Mouse (Mus musculus): Measurements from ENCODE around the gene Cyp1a2.

Gene Cyp1a2

DNA sequence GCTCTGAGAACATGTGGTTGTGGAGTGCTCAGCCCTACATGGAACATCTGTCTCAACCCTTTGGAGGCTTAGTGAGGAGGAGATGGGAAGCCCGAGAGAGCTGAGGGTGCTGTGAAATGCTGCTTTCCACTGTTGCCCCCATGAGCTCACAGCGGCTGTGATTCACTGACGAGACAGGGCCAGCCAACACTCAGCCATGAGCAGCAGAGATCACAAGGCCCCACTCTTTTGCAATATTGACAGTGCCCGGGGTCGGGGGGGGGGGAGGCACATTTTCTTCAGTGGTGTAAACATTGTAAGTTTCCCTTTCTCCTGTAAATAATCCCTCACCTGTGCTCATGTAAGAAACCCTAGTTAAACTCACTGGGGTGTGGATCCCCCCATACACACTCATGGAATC, 12.0 kb downstream of the Cyp1a2 start:
- in situ Hi-C loops (cut with MseI, MboI) = no loop called here

DNA sequence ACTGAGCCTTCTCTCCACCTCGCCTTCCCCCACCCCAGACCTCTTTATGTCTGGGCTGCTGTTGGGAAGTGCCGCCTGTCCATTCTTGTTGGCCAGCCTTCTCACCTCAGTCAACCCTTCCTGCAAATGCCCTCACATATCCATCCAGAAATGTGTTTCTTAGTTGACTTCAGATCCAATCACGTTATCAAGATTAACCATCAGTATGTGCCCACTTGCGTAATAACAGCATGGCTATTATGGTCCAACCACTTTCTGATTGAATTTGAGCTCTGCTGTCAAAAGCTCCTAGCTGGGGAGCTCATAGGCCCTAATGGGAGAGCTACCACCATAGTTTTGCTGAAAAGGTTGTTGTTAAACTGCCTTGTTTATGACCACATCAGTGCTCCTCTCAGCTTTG, 12.5 kb downstream of the Cyp1a2 start:
- in situ Hi-C loops (cut with MseI, MboI) = no loop called here

DNA sequence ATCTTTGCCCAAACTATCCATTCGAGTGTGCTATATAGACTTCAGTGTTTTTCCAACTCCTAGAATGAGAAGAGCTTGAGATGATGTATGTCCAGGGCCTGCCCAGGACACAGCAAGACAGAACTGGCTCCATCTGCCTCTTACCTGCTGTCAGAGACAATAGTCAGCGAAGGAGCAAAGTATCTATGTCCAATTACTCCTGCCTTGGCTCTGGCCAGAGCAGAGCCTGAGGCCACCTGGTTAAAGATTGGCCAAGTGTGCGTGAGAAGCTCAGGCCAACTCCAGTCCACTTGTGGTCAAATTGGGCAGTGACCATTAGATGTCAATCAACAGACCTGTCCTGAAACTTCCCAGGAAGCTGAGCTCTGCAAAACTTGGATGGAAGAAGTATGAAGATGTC, 13.9 kb downstream of the Cyp1a2 start:
- in situ Hi-C loops (cut with MseI, MboI) = no loop called here

GRCm38 (mm10) chr9:57668277-57668676, 15.2 kb downstream of the Cyp1a2 start:
- in situ Hi-C loops (cut with MseI, MboI) = no loop called here

DNA sequence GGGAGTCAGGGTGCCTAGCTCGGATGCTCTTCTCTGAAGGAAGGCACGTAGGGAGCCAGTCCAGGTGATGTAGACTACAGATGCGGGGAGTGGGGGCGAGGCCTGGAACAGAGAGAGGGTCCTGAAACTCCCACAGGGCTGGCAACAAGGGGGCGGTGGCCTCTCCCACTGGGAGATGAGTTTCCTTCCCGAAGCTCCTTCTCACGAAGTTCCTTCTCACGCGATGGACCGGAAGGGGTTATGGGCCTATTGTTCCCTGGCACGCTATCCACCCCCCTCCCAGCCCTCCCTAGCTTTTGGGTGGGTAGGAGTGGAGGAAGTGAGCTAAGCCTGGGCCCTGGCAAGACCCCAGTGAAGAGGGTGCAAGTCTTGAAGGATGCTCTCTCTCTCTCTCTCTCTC, 15.7 kb downstream of the Cyp1a2 start:
- in situ Hi-C loops (cut with MseI, MboI) = no loop called here

DNA sequence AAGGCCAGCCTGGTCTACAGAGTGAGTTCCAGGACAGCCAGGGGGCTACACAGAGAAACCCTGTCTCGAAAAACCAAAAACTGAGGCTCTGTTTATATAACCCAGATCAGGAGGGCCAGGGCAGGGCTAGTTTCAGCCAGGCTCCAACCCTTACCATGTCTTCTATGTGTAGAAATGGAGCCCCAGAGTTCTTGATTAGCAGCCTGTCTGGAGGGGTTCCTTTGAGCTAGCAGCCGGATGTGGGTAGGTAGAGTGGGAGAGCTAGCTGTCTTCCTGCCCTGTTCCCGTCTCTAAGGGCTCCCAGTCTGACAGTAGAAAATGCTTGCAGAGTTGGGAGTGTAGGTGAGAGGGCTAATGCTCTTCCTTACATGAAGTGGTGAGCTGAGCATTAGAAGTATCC, 16.4 kb downstream of the Cyp1a2 start:
- in situ Hi-C loops (cut with MseI, MboI) = no loop called here

DNA sequence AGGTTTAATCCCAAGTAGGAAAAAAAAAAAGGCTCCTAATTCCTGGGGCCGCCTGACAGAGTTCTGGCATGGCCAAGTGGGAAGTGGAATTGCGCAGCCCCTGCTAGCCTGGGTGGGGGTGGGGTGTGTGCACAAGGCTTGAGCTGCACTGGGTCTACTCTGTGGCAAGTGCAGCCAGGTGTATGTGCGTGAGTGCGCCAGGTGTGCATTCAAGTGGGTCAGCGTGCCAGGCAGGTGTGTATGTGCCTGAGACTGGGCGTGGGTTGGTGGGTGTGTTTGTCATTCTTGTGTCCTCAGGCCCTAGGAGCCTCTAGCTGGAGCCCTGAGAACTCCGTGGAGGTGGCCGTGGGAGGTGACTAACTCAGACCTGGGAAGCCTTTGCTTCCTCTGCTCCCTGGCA, 17.0 kb downstream of the Cyp1a2 start:
- in situ Hi-C loops (cut with MseI, MboI) = no loop called here

DNA sequence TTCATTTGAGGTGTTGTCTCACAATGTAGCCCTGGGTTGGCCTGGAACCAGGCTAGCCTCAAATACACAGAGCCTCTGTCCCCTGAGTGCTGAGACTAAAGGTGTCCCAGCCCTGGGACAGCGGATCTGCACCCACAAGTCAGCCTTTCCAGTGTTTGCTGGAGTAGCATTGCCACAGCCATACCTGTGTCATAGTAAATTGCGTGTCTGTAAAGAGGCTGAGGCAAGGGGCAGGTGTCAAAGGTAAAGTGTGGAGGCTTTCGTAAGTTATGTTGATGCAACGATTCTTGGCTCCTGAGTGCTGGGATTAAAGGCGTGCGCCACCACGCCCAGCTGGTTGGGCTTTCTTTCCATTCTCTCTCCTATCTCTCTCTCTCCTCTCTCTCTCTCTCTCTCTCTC, 18.9 kb downstream of the Cyp1a2 start:
- in situ Hi-C loops (cut with MseI, MboI) = loop anchor here (5.0 kb wide), 2 partner anchors 78 to 83 kb away; no protein-coding TSS in a partner anchor

DNA sequence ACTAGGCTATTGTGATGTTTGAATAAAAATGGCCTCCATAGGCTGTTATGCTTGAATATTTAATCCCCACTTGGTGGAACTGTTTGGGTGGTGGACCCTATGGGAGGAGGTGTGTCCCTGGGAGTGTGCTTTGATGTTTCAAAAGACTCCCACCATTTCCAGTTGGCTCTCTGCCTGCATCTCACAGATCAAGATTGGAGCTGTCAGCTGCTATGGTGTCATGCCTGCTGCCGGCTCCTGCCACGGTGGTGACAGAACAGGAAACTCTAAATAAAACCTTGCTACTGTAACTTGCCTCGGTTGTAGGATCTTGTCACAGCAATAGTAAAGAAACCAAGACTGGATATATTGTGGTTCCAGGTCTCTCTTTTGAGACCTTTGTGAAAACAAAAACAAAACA, 22.0 kb downstream of the Cyp1a2 start:
- in situ Hi-C loops (cut with MseI, MboI) = loop anchor here (5.0 kb wide), 2 partner anchors 81 to 86 kb away; no protein-coding TSS in a partner anchor

GRCm38 (mm10) chr9:57660501-57660900, 23.0 kb downstream of the Cyp1a2 start:
- in situ Hi-C loops (cut with MseI, MboI) = loop anchor here (5.0 kb wide), 2 partner anchors 82 to 87 kb away; no protein-coding TSS in a partner anchor

DNA sequence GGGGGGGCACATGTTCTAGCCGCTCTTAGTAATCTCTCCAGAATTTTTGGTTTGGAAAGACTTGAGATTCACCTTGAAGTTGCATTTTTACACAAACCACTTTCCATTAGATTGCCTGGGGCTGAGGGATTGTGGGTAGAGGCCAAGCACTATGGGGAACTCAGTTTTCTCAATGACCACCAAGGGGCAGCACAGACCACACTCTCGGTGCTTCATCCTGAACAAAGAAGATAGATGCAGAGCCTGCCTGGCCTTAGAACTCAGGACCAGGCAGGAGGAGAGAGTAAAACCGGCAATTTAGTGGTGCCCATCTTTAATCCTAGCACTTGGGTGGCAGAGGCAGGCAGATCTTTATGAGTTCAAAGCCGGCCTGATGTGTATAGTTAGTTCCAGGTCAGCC, 23.7 kb downstream of the Cyp1a2 start:
- in situ Hi-C loops (cut with MseI, MboI) = loop anchor here (5.0 to 10.0 kb wide), 4 partner anchors 83 to 125 kb away; partner anchors contain the start of gene Fam219b (in 1 of the 2)

DNA sequence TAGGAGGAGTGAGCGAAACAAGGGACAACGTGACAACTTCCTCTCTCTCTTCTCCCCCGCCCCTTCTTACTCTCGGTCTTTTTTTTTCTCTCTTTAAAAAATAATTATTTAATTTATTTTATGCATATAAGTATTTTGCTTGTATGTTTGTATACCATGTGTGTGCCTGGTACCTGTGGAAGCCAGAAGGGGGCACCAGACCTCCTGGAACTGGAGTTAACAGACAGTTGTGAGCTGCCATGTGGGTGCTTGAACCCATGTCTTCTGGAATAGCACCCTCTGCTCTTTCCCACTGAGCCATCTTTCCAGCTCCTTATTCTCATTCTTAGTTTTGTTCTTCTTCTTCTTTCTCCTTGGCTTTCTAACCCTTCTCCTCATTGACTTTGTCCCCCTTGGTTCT, 24.5 kb downstream of the Cyp1a2 start:
- in situ Hi-C loops (cut with MseI, MboI) = loop anchor here (10.0 kb wide), 2 partner anchors 114 to 124 kb away; partner anchors contain the start of gene Fam219b (in 1 of the 2)

GRCm38 (mm10) chr9:57657843-57658242, 25.7 kb downstream of the Cyp1a2 start:
- in situ Hi-C loops (cut with MseI, MboI) = loop anchor here (10.0 kb wide), 2 partner anchors 113 to 123 kb away; partner anchors contain the start of gene Fam219b (in 1 of the 2)

DNA sequence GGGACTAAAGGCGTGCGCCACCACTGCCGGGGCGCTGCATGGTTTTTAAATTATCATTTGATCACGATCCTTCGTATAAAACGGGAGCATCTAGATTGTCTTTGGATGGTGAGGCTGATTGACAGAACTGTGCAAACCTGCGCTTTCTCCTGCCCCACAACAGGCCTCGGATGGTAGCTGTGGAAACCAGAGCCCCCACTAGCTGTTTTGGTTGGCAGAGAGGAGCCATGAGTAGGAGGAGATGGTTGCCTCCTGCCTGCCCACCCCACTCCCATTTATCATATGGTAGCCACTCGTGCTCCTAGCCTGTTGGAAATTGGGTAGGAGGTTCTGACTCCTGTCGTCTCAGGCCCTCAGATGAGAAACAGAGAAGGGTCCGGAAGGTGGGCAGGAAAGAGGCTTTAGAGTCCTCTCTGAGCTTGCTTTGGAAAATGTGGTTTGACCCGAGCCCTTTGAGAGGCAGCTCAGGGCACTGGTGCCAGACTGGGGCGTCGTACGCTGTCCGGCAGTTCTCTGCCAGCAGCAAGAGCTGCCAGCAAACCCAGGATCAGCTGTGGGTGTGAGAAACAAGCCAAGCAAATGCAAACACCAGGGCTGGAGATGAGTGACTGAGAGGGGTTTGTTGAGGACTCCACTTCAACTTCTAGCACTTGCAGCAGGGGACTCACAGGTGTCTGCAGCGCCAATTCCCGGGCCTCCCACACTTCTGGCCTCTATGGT, 26.7 kb downstream of the Cyp1a2 start:
- in situ Hi-C loops (cut with MseI, MboI) = loop anchor here (10.0 kb wide), 2 partner anchors 112 to 122 kb away; partner anchors contain the start of gene Fam219b (in 1 of the 2)

DNA sequence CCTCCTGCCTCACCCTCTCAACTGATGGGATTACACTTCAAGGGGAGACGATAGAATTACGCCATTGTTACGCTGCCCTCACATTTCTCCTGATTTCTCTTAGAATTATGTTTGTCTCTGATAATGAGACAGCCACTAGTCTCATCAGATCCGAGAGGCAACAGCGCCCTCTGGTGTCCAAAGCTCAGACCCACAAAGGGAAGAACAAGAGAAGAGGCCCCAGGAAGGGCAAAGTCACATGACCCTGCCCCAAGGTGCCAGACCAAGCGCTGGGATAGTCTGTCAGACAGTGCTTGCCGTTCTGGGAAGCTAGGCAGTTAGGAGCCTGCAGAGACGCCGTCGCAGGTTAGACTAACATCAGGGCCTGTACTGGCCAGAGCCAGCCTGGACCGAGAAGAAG, 27.8 kb downstream of the Cyp1a2 start:
- in situ Hi-C loops (cut with MseI, MboI) = loop anchor here (10.0 kb wide), 2 partner anchors 111 to 121 kb away; partner anchors contain the start of gene Fam219b (in 1 of the 2)

DNA sequence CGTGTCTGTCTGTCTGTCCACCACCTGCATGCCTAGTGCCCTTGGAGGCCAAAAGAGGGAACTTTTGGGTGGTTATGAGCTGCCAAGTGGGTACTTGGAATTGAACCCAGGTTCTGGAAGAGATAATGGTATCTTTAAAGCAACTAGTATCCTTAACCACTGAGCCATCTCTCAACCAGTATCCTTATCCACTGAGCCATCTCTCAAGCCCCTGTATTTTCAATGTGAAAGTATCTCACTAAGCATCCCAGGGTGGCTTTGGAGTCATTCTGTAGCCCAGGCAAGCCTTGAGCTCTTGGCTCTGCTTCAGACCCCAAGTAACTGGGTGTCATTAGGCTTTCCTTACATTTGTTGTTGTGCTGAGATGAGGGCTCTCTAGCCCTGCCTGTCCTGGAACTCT, 28.5 kb downstream of the Cyp1a2 start:
- in situ Hi-C loops (cut with MseI, MboI) = loop anchor here (10.0 kb wide), 2 partner anchors 110 to 120 kb away; partner anchors contain the start of gene Fam219b (in 1 of the 2)

- in situ Hi-C loops (cut with MseI, MboI) = loop anchor here (10.0 kb wide), 2 partner anchors 108 to 118 kb away; partner anchors contain the start of gene Fam219b (in 1 of the 2)
Measured at GRCm38 (mm10) chr9:57653283-57653682, 30.2 kb downstream of the Cyp1a2 start, which contains the start of gene Csk. TSS of gene Csk (minus strand) at chr9:57653631.

GRCm38 (mm10) chr9:57652855-57653254, 30.6 kb downstream of the Cyp1a2 start:
- in situ Hi-C loops (cut with MseI, MboI) = loop anchor here (10.0 kb wide), 2 partner anchors 108 to 118 kb away; partner anchors contain the start of gene Fam219b (in 1 of the 2)

GRCm38 (mm10) chr9:57652351-57652750, 31.2 kb downstream of the Cyp1a2 start:
- in situ Hi-C loops (cut with MseI, MboI) = loop anchor here (10.0 kb wide), 2 partner anchors 108 to 118 kb away; partner anchors contain the start of gene Fam219b (in 1 of the 2)

- in situ Hi-C loops (cut with MseI, MboI) = loop anchor here (10.0 kb wide), 2 partner anchors 106 to 116 kb away; partner anchors contain the start of gene Fam219b (in 1 of the 2)
Measured at GRCm38 (mm10) chr9:57650786-57651311, 32.7 kb downstream of the Cyp1a2 start.

DNA sequence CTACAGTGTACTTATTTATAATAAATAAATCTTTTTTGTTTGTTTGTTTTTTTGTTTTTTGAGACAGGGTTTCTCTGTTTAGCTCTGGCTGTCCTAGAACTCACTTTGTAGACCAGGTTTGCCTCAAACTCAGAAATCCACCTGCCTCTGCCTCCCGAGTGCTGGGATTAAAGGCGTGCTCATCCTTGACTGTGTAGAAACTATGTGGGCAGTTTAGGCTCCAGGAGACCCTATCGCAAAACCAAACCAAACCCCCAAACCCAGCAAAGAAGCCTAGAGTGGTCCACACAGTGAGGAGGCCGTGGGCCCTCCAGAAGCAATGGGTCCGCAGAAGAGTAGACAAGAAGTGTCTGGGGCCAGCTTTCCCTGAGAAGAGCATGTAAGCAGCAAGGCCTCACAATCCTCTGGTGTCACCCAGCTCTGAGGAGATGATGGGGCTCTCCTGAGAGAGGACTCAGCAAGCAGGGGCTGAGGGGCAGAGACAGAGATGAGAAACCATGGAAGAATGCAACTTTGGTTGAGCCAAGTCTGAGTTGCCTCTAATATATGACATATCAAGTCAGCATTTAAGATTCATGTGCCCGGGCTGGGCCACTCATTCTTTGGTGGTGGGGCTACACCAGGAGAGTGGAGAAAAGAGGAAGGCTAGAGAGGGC, 33.2 kb downstream of the Cyp1a2 start:
- in situ Hi-C loops (cut with MseI, MboI) = loop anchor here (10.0 kb wide), 2 partner anchors 105 to 115 kb away; partner anchors contain the start of gene Fam219b (in 1 of the 2)
